ENCODE assay signal across 25 mouse cellular contexts in the genomic region with DNA sequence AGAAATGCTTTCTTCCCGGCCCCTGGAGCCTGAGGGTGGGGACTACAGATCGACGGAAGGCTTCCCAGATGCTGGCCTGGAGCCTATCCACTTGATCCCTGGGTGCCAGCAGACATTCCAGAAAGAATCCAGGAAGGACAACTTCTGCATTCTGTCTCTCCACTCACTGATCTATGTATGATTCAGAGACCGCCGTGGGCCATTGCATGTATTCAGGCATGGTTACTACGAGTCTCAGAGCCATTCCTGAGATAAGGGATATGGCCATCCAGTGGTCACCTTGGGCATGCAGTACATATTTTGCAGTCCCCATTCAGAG. TPM values are rescaled to one million over a fixed set of nuclear protein-coding genes. Genes with fewer than 3 reads are reported as not detected.
DNase-seq lines count a peak whose midpoint lies in the region; ATAC-seq and TF ChIP-seq lines count a peak whose summit lies in the region.
"Had no signal": no experiment of that assay in that cellular context is flagged by ENCODE, and none has a peak within 500 bp of the region (broad histone marks: within the 10 kb centered on the region; RNA-seq: fewer than 3 reads in every experiment).

No protein-coding gene starts in this region.

- no peak overlapping the region for H3K9ac ChIP-seq in forebrain, embryonic 13.5 days
- H3K9ac ChIP-seq in forebrain, embryonic 15.5 days (replicated peaks), result no peak overlapping the region
- H3K9ac ChIP-seq in hindbrain, postnatal 0 days (replicated peaks; ENCODE audit: low read length), result no peak overlapping the region
- no peak overlapping the region for H3K9ac ChIP-seq in hindbrain, embryonic 12.5 days
- H3K9ac ChIP-seq: embryonic facial prominence, embryonic 12.5 days; forebrain, embryonic 12.5 days; heart, embryonic 12.5 days; kidney, embryonic 15.5 days; liver, embryonic 14.5 days had no signal

- H3K4me3 ChIP-seq in forebrain, embryonic 13.5 days, result no peak overlapping the region
- no peak overlapping the region for H3K4me3 ChIP-seq in forebrain, embryonic 15.5 days
- no peak overlapping the region for H3K4me3 ChIP-seq in hindbrain, postnatal 0 days (ENCODE audit: low read length)
- H3K4me3 ChIP-seq in hindbrain, embryonic 12.5 days, result no peak overlapping the region
- no peak overlapping the region for H3K4me3 ChIP-seq in limb, embryonic 10.5 days
- no peak overlapping the region for H3K4me3 ChIP-seq in cerebellum, adult 2 months (replicated peaks; ENCODE audit: insufficient read depth, low read depth, low read length)
- H3K4me3 ChIP-seq: embryonic facial prominence, embryonic 12.5 days; forebrain, embryonic 12.5 days; heart, adult 2 months; heart, embryonic 12.5 days; kidney, embryonic 15.5 days had no signal

- H3K4me1 ChIP-seq in forebrain, embryonic 13.5 days, result peaks cover 12% of the 10 kb centered on the region
- H3K4me1 ChIP-seq in forebrain, embryonic 15.5 days, result peaks cover 4% of the 10 kb centered on the region
- no peaks in the 10 kb centered on the region; the same call in 1 of the 2 replicates for H3K4me1 ChIP-seq in hindbrain, postnatal 0 days (ENCODE audit: insufficient read depth, low read length)
- H3K4me1 ChIP-seq in hindbrain, embryonic 12.5 days, result peaks cover 5% of the 10 kb centered on the region
- H3K4me1 ChIP-seq in limb, embryonic 10.5 days, result peaks cover 20% of the 10 kb centered on the region
- H3K4me1 ChIP-seq in cerebellum, adult 2 months (ENCODE audit: control insufficient read depth, insufficient read depth, low read length), result peaks cover 43% of the 10 kb centered on the region

- no peaks in the 10 kb centered on the region for H3K27me3 ChIP-seq in forebrain, embryonic 13.5 days
- no peaks in the 10 kb centered on the region for H3K27me3 ChIP-seq in forebrain, embryonic 15.5 days
- no peaks in the 10 kb centered on the region for H3K27me3 ChIP-seq in hindbrain, postnatal 0 days (ENCODE audit: insufficient read depth, low read length)
- no peaks in the 10 kb centered on the region for H3K27me3 ChIP-seq in hindbrain, embryonic 12.5 days
- no peaks in the 10 kb centered on the region for H3K27me3 ChIP-seq in limb, embryonic 10.5 days (ENCODE audit: low read depth, poor library complexity, severe bottlenecking)
- H3K27me3 ChIP-seq in cerebellum, adult 2 months (ENCODE audit: control insufficient read depth, insufficient read depth, low read length), result no peaks in the 10 kb centered on the region
- H3K27me3 ChIP-seq: embryonic facial prominence, embryonic 12.5 days; forebrain, embryonic 12.5 days; heart, embryonic 12.5 days; kidney, embryonic 15.5 days had no signal

- no peak for TF ChIP-seq POLR2A in cerebellum, adult 2 months (IDR thresholded peaks at IDR 0.05; ENCODE audit: borderline replicate concordance, insufficient read depth, low read length)

- H3K4me2 ChIP-seq in forebrain, embryonic 13.5 days, result no peak overlapping the region
- no peak overlapping the region for H3K4me2 ChIP-seq in forebrain, embryonic 15.5 days (replicated peaks)
- no peak overlapping the region for H3K4me2 ChIP-seq in hindbrain, postnatal 0 days (ENCODE audit: low read depth, low read length)
- no peak overlapping the region for H3K4me2 ChIP-seq in hindbrain, embryonic 12.5 days (replicated peaks)
- H3K4me2 ChIP-seq: embryonic facial prominence, embryonic 12.5 days; forebrain, embryonic 12.5 days; heart, embryonic 12.5 days; kidney, embryonic 15.5 days had no signal

- no peak overlapping the region for H3K27ac ChIP-seq in forebrain, embryonic 13.5 days
- no peak overlapping the region for H3K27ac ChIP-seq in forebrain, embryonic 15.5 days (replicated peaks)
- H3K27ac ChIP-seq in hindbrain, postnatal 0 days, result no peak overlapping the region
- no peak overlapping the region for H3K27ac ChIP-seq in hindbrain, embryonic 12.5 days
- 0 out of 2 replicates have a peak overlapping the region, but pooled peaks have one; percentile 20 for H3K27ac ChIP-seq in limb, embryonic 10.5 days
- H3K27ac ChIP-seq in cerebellum, adult 2 months (ENCODE audit: insufficient read depth, low read length), result no peak overlapping the region
- H3K27ac ChIP-seq: embryonic facial prominence, embryonic 12.5 days; forebrain, embryonic 12.5 days; heart, adult 2 months; kidney, embryonic 15.5 days; liver, embryonic 14.5 days; macrophage; stomach, postnatal 0 days had no signal

- H3K9me3 ChIP-seq in forebrain, embryonic 13.5 days (replicated peaks), result no peaks in the 10 kb centered on the region
- no peaks in the 10 kb centered on the region for H3K9me3 ChIP-seq in forebrain, embryonic 15.5 days
- H3K9me3 ChIP-seq in hindbrain, postnatal 0 days (ENCODE audit: low read length), result no peaks in the 10 kb centered on the region
- H3K9me3 ChIP-seq in hindbrain, embryonic 12.5 days (replicated peaks), result no peaks in the 10 kb centered on the region
- no peaks in the 10 kb centered on the region for H3K9me3 ChIP-seq in limb, embryonic 10.5 days (replicated peaks)
- H3K9me3 ChIP-seq: embryonic facial prominence, embryonic 12.5 days; forebrain, embryonic 12.5 days; heart, embryonic 12.5 days; kidney, embryonic 15.5 days had no signal

- H3K36me3 ChIP-seq in forebrain, embryonic 13.5 days (ENCODE audit: poor library complexity, severe bottlenecking), result peaks cover 17% of the 10 kb centered on the region
- 0 out of 2 replicates have a peak, but pooled peaks cover 11% of the 10 kb centered on the region for H3K36me3 ChIP-seq in forebrain, embryonic 15.5 days
- peaks cover 19% of the 10 kb centered on the region; the same call in 1 of the 2 replicates for H3K36me3 ChIP-seq in hindbrain, postnatal 0 days (ENCODE audit: insufficient read depth, low read length)
- peaks cover 8% of the 10 kb centered on the region; the same call in 1 of the 2 replicates for H3K36me3 ChIP-seq in hindbrain, embryonic 12.5 days
- peaks cover 20% of the 10 kb centered on the region for H3K36me3 ChIP-seq in limb, embryonic 10.5 days
- H3K36me3 ChIP-seq: embryonic facial prominence, embryonic 12.5 days had no signal

- 56% methylated on average over 6 of the region's 6 CpGs for WGBS in forebrain, embryonic 13.5 days
- 49% methylated on average over 6 of the region's 6 CpGs for WGBS in forebrain, embryonic 15.5 days
- WGBS in hindbrain, postnatal 0 days, result 45% methylated on average over 6 of the region's 6 CpGs
- 69% methylated on average over 6 of the region's 6 CpGs for WGBS in hindbrain, embryonic 12.5 days
- WGBS in limb, embryonic 10.5 days, result 64% methylated on average over 6 of the region's 6 CpGs
- 76% methylated on average over 6 of the region's 6 CpGs for WGBS in cerebellum, adult 2 months

- DNase-seq in hindbrain, postnatal 0 days (ENCODE audit: low spot score), result no peak
- DNase-seq in Muller cell, postnatal 12 days (ENCODE audit: inconsistent ontology term), result peak; percentile 86
- DNase-seq in limb, embryonic 10.5 days (ENCODE audit: low spot score), result no peak
- DNase-seq in cerebellum, adult 2 months, result no peak
- DNase-seq: adrenal gland, postnatal 25 days; gastrocnemius, postnatal 25 days; heart, adult 2 months; heart, postnatal 4 days; kidney, adult 18-20 months; kidney, postnatal 25 days; lung, adult 2 months; lung, postnatal 10 days; midbrain, embryonic 14.5 days; right cerebral cortex, postnatal 4 days; thymus, adult 18-20 months had no signal

- TF ChIP-seq CTCF in hindbrain, postnatal 0 days (IDR thresholded peaks at IDR 0.05; ENCODE audit: low read depth), result 0 out of 2 replicates have a peak, but pooled peaks have one; percentile 15
- no peak for TF ChIP-seq CTCF in cerebellum, adult 2 months (IDR thresholded peaks at IDR 0.05; ENCODE audit: borderline replicate concordance, insufficient read depth, low read depth, low read length)

- peak; percentile 46; the same call in 1 of the 2 replicates for ATAC-seq in forebrain, embryonic 13.5 days
- no peak; the same call in 1 of the 2 replicates for ATAC-seq in forebrain, embryonic 15.5 days (replicated peaks)
- no peak; the same call in 1 of the 2 replicates for ATAC-seq in hindbrain, postnatal 0 days
- no peak; the same call in 1 of the 2 replicates for ATAC-seq in hindbrain, embryonic 12.5 days (ENCODE audit: low FRiP score)

RNA-seq across cellular contexts. Expression of a gene that starts 20.0 kb away (rescaled TPM):
- 6.4 and 7.5 TPM in 2 replicates for polyA plus RNA-seq in forebrain, embryonic 13.5 days (2015; fragmentation: Nextera tagmentation; extraction: Ambion mirVana)
- 11.3 and 11.5 TPM in 2 replicates for polyA plus RNA-seq in forebrain, embryonic 15.5 days (2015; fragmentation: Nextera tagmentation; extraction: Ambion mirVana)
- total RNA-seq in hindbrain, postnatal 0 days (2014; rRNA removed), result 42.7 and 51.6 TPM in 2 replicates
- 22.8 and 25.5 TPM in 2 replicates for polyA plus RNA-seq in hindbrain, postnatal 0 days (2015; fragmentation: Nextera tagmentation; extraction: Ambion mirVana)
- polyA plus RNA-seq in hindbrain, embryonic 12.5 days (2016; fragmentation: Nextera tagmentation; extraction: Ambion mirVana), result 9.1 and 11.6 TPM in 2 replicates
- 9.8 and 11.8 TPM in 2 replicates for polyA plus RNA-seq in limb, embryonic 10.5 days (2016; fragmentation: Nextera tagmentation; extraction: Ambion mirVana)
- polyA plus RNA-seq in cerebellum, adult 2 months (2012; rRNA removed), result 60.6 and 61.9 TPM in 2 replicates
